Mouse (Mus musculus): ENCODE measurements around the gene Dhrs7.

Dhrs7 gene

GRCm38 (mm10) chr12:72655775-72656174 lies 8.9 kb downstream of the Dhrs7 start:
- no peak for DNase-seq (ENCODE audit: low read depth, low spot score)

GRCm38 (mm10) chr12:72654698-72655097 lies 10.0 kb downstream of the Dhrs7 start:
- DNase-seq (ENCODE audit: low read depth, low spot score), result peak; percentile 8

GRCm38 (mm10) chr12:72649611-72650330 lies 14.9 kb downstream of the Dhrs7 start, which contains the start of gene Gm4756:
Gene Gm4756, minus strand, starts transcription at chr12:72649661.
- no peak for DNase-seq (ENCODE audit: low read depth, low spot score)

- DNase-seq (ENCODE audit: low read depth, low spot score), result no peak
Observed at GRCm38 (mm10) chr12:72648921-72649320, 15.8 kb downstream of the Dhrs7 start.

GRCm38 (mm10) chr12:72638025-72638424 lies 26.7 kb downstream of the Dhrs7 start:
- DNase-seq (ENCODE audit: low read depth, low spot score), result no peak

- no peak for DNase-seq (ENCODE audit: low read depth, low spot score)
Observed at GRCm38 (mm10) chr12:72628751-72629150, 36.0 kb downstream of the Dhrs7 start.

- DNase-seq (ENCODE audit: low read depth, low spot score), result no peak
Observed at GRCm38 (mm10) chr12:72622853-72623496, 41.7 kb downstream of the Dhrs7 start.

GRCm38 (mm10) chr12:72621441-72621840 lies 43.3 kb downstream of the Dhrs7 start:
- DNase-seq (ENCODE audit: low read depth, low spot score), result no peak

GRCm38 (mm10) chr12:72620856-72621255 lies 43.9 kb downstream of the Dhrs7 start:
- no peak for DNase-seq (ENCODE audit: low read depth, low spot score)

GRCm38 (mm10) chr12:72612053-72612452 lies 52.7 kb downstream of the Dhrs7 start:
- no peak for DNase-seq (ENCODE audit: low read depth, low spot score)
